Mouse (Mus musculus): ENCODE measurements around the gene Rpl35.

- TF ChIP-seq POLR2A (IDR thresholded peaks at IDR 0.05; ENCODE audit: extremely low read depth, insufficient read depth, low read length) (no peak), CTCF (IDR thresholded peaks at IDR 0.05; ENCODE audit: low read depth, low read length) (no peak)
Observed at GRCm38 (mm10) chr2:39001866-39002265, 3.6 kb downstream of the Rpl35 start.
